Mouse (Mus musculus) heart, embryonic 11.5 days (tissue): ENCODE measurements around the gene Eif5. TPM values are rescaled to one million over a fixed set of nuclear protein-coding genes. Genes with fewer than 3 reads are reported as not detected.

Source experiments
- ATAC-seq: fragments of 200-750 bp; cut with Nextera tagmentation; replicated peaks from 2 replicates; pipeline ENCODE4 v1.8.0; 2017; ENCODE audit warnings: moderate library complexity; ENCODE audit not compliant: insufficient number of reproducible peaks, low FRiP score, low TSS enrichment
- H3K27ac ChIP-seq: fragments of 300-500 bp; sonication (generic); 2 replicates; pipeline ENCODE4 v1.5.1; 2014; ENCODE audit warnings: mild to moderate bottlenecking, low read depth, low read length
- H3K27me3 ChIP-seq: fragments of 300-500 bp; sonication (generic); 2 replicates; pipeline ENCODE4 v1.6.1; 2014; ENCODE audit warnings: mild to moderate bottlenecking, low read length, mixed read lengths; ENCODE audit not compliant: control insufficient read depth, insufficient read depth
- H3K36me3 ChIP-seq: fragments of 300-500 bp; sonication (generic); 2 replicates; pipeline ENCODE4 v1.6.1; 2014; ENCODE audit warnings: mild to moderate bottlenecking, low read length, moderate library complexity, mixed read lengths; ENCODE audit not compliant: control insufficient read depth, insufficient read depth
- H3K4me1 ChIP-seq: fragments of 300-500 bp; sonication (generic); 2 replicates; pipeline ENCODE4 v1.6.1; 2014; ENCODE audit warnings: low read length; ENCODE audit not compliant: control insufficient read depth, insufficient read depth
- H3K4me2 ChIP-seq: fragments of 300-500 bp; sonication (generic); 2 replicates; pipeline ENCODE4 v1.6.1; 2014; ENCODE audit warnings: mild to moderate bottlenecking, moderate library complexity
- H3K4me3 ChIP-seq: fragments of 300-500 bp; sonication (generic); 2 replicates; pipeline ENCODE4 v1.5.1; 2014; ENCODE audit warnings: low read depth, low read length
- H3K9ac ChIP-seq: fragments of 300-500 bp; sonication (generic); 2 replicates; pipeline ENCODE4 v1.6.1; 2014; ENCODE audit warnings: mild to moderate bottlenecking, low read depth, low read length, moderate library complexity
- H3K9me3 ChIP-seq: fragments of 300-500 bp; sonication (generic); replicated peaks from 2 replicates; pipeline ENCODE4 v1.6.1; 2016; ENCODE audit warnings: low read length; ENCODE audit not compliant: control insufficient read depth
- WGBS: fragments of 180-500 bp; shearing (Covaris S2); extraction: QIAGEN DNeasy Blood & Tissue Kit; methylation state at CpG from one replicate; pipeline ENCODE4 v1.1.7; 2014; ENCODE audit not compliant: insufficient replicate concordance; 5-methylcytosine and 5-hydroxymethylcytosine counted together
- polyA plus RNA-seq: library from polyadenylated mRNA; unstranded; fragments of >200 nt; fragmentation: Nextera tagmentation; extraction: Ambion mirVana; gene quantifications from 2 replicates; pipeline ENCODE4 v1.2.1, GENCODE M21; 2014

Eif5 gene
- polyA plus RNA-seq, 1 experiment from 2014 or later, result 505 TPM

DNA sequence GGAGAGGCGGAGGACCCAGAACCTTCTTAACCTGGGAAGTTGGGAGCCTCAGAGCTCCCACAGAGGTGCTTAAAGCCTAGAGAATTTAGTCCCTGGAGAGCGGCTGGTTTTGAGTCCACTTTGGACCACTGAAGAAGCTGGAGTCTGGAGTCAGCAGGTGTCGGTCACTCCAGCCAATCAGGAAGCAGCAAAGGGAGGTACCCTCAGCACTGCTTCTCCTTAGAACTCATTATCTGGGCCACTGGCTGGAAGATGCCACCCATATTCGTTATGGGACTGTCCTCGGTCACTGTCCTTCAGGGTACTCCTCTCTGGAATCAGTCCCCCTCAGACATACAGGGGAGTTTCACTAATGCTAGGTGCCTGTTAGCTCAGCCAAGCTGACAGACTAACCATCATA, 21.9 kb upstream of the Eif5 start:
- H3K4me3 ChIP-seq, result no peak overlapping the region
- no peak overlapping the region for H3K9ac ChIP-seq
- no peaks in the 10 kb centered on the region for H3K36me3 ChIP-seq
- H3K4me1 ChIP-seq, result no peaks in the 10 kb centered on the region
- H3K4me2 ChIP-seq, result no peak overlapping the region
- no peaks in the 10 kb centered on the region for H3K9me3 ChIP-seq
- no peak for ATAC-seq
- 87% methylated on average over 5 of the region's 5 CpGs for WGBS
- H3K27me3 ChIP-seq, result no peaks in the 10 kb centered on the region
- no peak overlapping the region for H3K27ac ChIP-seq

DNA sequence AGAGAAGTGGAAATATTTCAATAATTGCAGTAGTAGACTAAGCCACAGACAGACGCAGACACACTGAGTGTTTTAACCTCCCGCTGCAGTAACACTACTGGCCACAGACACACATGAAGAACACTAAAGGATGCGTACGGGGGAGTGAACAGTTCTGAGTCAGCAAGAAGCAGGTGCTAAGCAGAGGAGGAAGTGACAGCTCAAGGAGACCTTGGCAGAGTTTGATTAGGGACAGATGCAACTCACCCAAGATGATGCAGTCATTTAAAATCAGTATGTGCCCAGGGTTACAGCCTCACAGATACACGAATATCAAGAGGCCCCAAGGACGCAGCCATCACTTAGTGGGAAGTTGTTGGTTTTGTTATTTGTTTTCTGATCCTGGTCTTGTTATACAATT, 21.0 kb upstream of the Eif5 start:
- Histone ChIP-seq H3K4me1 (no peaks in the 10 kb centered on the region), H3K9me3 (no peaks in the 10 kb centered on the region), H3K36me3 (no peaks in the 10 kb centered on the region), H3K4me3 (no peak overlapping the region), H3K4me2 (no peak overlapping the region), H3K27me3 (no peaks in the 10 kb centered on the region), H3K9ac (no peak overlapping the region), H3K27ac (no peak overlapping the region)
- no peak for ATAC-seq
- WGBS, result 76% methylated on average over 6 of the region's 6 CpGs

DNA sequence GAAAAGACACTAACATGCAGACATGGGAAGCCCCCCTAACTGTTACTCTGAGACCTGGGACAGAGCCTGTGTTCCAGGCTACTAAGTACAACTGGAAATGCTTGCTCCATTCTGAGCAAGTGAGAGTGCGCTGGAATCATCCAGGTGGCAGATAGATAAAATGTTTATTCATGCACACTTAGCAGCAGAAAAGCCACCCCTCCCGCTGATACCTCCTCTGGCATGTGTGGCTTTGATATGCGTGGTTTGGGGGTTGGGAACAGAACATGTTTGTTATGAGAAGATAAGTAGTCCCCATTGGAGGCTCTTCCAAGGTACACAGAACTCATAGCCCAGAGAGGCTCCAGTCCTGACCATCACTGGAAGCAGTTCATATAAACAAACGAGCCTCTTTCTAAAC, 19.9 kb upstream of the Eif5 start:
- Histone ChIP-seq H3K27ac (peak overlapping the region; percentile 35; the same call in 1 of the 2 replicates), H3K9me3 (no peaks in the 10 kb centered on the region; the same call in 1 of the 2 replicates), H3K4me3 (no peak overlapping the region), H3K4me1 (no peaks in the 10 kb centered on the region), H3K27me3 (no peaks in the 10 kb centered on the region), H3K4me2 (no peak overlapping the region), H3K9ac (no peak overlapping the region), H3K36me3 (no peaks in the 10 kb centered on the region)
- WGBS, result 38% methylated on average over 4 of the region's 4 CpGs
- ATAC-seq, result peak; percentile 74; the same call in 1 of the 2 replicates

DNA sequence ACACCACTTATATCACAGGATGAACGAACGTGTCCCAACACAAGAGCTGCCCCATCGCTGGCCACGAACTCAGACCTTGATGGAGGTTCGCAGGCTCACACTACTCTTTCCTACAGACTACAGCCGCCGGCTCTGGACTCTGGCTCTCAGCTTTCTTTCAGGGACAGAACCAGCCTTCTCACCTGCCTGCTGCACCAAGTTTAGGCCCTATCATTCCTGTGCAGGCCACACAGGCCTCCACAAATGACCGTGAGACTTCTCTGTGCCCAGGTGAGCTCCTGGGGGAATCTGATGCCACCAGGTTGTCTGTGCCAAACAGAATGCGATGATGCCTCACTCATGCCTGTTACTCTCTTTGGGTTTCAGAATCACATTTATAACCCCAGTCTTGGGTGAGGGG, 19.4 kb upstream of the Eif5 start:
- no peaks in the 10 kb centered on the region for H3K36me3 ChIP-seq
- no peak overlapping the region for H3K9ac ChIP-seq
- no peak overlapping the region for H3K27ac ChIP-seq
- H3K9me3 ChIP-seq, result no peaks in the 10 kb centered on the region; the same call in 1 of the 2 replicates
- H3K4me2 ChIP-seq, result no peak overlapping the region
- no peak overlapping the region for H3K4me3 ChIP-seq
- no peak for ATAC-seq
- WGBS, result 84% methylated on average over 9 of the region's 9 CpGs
- H3K4me1 ChIP-seq, result no peaks in the 10 kb centered on the region
- H3K27me3 ChIP-seq, result no peaks in the 10 kb centered on the region

DNA sequence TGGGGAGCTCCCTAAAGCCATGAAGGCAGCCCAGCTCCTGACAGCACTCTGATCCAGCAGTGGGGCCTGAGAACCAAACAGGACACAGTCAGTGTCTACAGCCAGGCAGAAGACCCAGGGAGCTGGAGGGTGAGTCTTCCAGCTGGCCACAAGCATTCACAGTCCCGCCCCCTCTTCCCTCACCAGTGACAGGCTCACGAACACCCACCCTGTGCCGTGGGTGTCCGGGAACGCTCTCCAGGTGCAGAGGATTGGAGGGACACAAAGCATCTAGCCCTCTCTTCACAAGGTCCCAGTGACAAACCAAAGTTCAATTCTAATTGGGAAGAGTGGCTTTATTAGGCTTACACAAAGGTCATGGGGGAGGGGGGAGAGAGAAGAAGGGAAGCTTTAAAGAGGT, 18.0 kb upstream of the Eif5 start:
- Histone ChIP-seq H3K4me3 (no peak overlapping the region), H3K4me2 (no peak overlapping the region), H3K36me3 (no peaks in the 10 kb centered on the region), H3K27ac (no peak overlapping the region), H3K27me3 (no peaks in the 10 kb centered on the region; the same call in 1 of the 2 replicates), H3K4me1 (no peaks in the 10 kb centered on the region), H3K9ac (no peak overlapping the region), H3K9me3 (no peaks in the 10 kb centered on the region; the same call in 1 of the 2 replicates)
- ATAC-seq, result no peak
- WGBS, result 52% methylated on average over 5 of the region's 5 CpGs

DNA sequence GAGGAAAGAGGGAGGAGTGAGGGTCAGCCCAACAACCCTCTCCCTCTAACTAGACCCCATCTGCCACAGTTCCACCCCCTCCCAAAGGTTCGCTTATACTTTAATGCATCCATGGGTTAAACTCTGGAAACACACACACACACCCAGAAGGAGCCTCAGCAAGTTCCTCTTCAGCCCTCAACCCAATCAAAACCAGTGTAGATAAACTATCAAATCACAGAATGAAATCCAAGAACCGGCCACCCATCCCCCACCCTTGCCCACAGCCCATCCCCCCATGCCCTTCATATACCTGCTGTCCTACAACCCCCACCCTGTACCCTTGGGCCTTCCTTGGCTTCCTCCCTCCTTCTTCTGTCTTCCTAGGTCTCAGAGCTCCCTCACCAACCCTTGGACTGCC, 16.8 kb upstream of the Eif5 start:
- Histone ChIP-seq H3K9me3 (no peaks in the 10 kb centered on the region; the same call in 1 of the 2 replicates), H3K4me3 (no peak overlapping the region), H3K4me2 (no peak overlapping the region), H3K36me3 (no peaks in the 10 kb centered on the region), H3K27ac (no peak overlapping the region), H3K4me1 (no peaks in the 10 kb centered on the region), H3K9ac (no peak overlapping the region), H3K27me3 (no peaks in the 10 kb centered on the region; the same call in 1 of the 2 replicates)
- 80% methylated on average over 2 of the region's 2 CpGs for WGBS
- no peak for ATAC-seq

DNA sequence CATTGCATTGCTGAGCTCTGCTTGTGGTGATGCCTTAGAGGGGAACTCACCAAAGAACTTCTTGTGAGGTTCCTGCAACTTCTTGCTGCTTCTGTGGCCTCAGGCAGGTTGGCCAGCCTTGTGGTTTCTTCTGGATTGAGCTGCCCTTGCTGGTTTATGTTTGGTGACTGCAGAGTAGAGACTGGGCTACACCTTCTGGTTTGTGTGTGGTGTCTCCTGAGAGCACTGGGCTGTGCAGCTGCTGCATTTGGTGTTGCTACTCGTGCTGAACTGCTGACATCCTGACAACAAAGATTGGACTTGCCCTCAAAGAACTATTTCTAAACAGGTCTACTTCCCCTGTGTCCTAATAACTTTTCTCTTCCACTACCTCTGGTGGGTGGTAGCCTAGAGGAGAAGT, 13.3 kb upstream of the Eif5 start:
- H3K36me3 ChIP-seq, result no peaks in the 10 kb centered on the region
- no peak overlapping the region for H3K9ac ChIP-seq
- no peak overlapping the region for H3K27ac ChIP-seq
- 70% methylated on average over 1 of the region's 1 CpGs for WGBS
- no peaks in the 10 kb centered on the region; the same call in 1 of the 2 replicates for H3K9me3 ChIP-seq
- H3K27me3 ChIP-seq, result no peaks in the 10 kb centered on the region; the same call in 1 of the 2 replicates
- H3K4me2 ChIP-seq, result no peak overlapping the region
- no peak overlapping the region for H3K4me3 ChIP-seq
- no peak for ATAC-seq
- no peaks in the 10 kb centered on the region for H3K4me1 ChIP-seq

DNA sequence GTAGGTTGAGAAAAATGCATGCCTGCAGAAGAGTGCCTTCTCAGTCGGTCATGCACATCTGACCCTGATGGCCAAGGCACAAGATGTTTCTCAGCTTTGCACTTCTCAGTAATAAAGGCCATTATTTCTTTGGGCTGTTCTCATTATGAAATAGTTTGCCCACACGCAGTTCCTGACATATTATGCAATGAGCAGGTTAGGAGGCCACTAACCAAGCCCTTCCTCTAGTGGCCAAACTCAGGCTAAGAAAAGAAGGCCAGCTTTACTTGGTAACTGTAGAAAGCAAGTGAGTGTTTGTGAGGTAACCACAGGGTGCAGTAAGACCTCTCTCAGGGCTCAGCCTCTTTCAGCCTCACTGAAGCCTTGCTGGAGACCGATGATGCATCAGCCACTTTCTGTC, 12.9 kb upstream of the Eif5 start:
- H3K9me3 ChIP-seq, result no peaks in the 10 kb centered on the region; the same call in 1 of the 2 replicates
- H3K9ac ChIP-seq, result no peak overlapping the region
- H3K27me3 ChIP-seq, result no peaks in the 10 kb centered on the region; the same call in 1 of the 2 replicates
- WGBS, result 78% methylated on average over 3 of the region's 3 CpGs
- H3K4me2 ChIP-seq, result no peak overlapping the region
- H3K4me1 ChIP-seq, result no peaks in the 10 kb centered on the region
- no peak overlapping the region for H3K4me3 ChIP-seq
- no peak for ATAC-seq
- no peaks in the 10 kb centered on the region for H3K36me3 ChIP-seq
- H3K27ac ChIP-seq, result no peak overlapping the region

DNA sequence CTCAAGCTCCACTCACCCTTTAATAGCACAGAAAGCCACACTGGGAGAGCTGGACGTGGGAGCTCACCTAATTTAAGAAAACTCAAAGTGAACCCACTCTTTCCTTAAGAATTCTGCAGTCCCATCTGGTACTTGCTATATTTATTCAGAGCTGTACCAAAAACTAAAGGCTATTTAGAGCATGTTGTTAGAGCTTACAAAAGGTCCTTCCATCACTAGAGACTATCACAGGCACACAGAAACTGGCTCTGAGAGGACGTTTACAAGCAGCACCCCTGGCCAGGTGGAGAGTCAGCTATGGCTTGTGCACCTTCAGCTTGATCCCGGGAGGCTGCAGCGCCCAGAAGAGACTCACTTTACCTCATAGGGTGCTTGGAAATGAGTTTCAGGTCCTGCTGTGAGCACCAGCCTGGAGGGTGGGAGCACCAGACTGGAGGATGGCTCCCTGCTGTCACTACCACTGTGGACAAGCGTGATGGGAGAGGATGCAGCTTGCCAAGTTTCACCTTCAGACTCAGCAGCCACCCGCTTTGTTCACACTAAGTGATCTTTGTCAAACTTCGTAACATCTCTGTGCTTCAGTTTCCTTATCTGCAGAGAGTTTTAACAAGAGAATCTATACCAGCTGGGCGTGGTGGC, 10.1 kb upstream of the Eif5 start:
- no peaks in the 10 kb centered on the region for H3K9me3 ChIP-seq
- no peak overlapping the region for H3K4me2 ChIP-seq
- H3K4me1 ChIP-seq, result no peaks in the 10 kb centered on the region
- H3K27ac ChIP-seq, result no peak overlapping the region
- H3K9ac ChIP-seq, result no peak overlapping the region
- WGBS, result 42% methylated on average over 8 of the region's 8 CpGs
- no peaks in the 10 kb centered on the region; the same call in 1 of the 2 replicates for H3K27me3 ChIP-seq
- H3K4me3 ChIP-seq, result no peak overlapping the region
- ATAC-seq, result no peak
- H3K36me3 ChIP-seq, result no peaks in the 10 kb centered on the region
